Mouse (Mus musculus) stomach, embryonic 16.5 days (tissue): ENCODE measurements around the gene Gfer. TPM values are rescaled to one million over a fixed set of nuclear protein-coding genes. Genes with fewer than 3 reads are reported as not detected.

Experiments
- ATAC-seq: fragments of 200-750 bp; cut with Nextera tagmentation; 2 replicates; pipeline ENCODE4 v1.8.0; 2017; ENCODE audit warnings: moderate number of reproducible peaks, moderate TSS enrichment; ENCODE audit not compliant: insufficient read depth, low FRiP score
- H3K27ac ChIP-seq: fragments of 300-500 bp; sonication (generic); 2 replicates; pipeline ENCODE4 v1.5.1; 2014; ENCODE audit warnings: low read length
- H3K27me3 ChIP-seq: fragments of 300-500 bp; sonication (generic); 2 replicates; pipeline ENCODE4 v1.6.1; 2014; ENCODE audit warnings: low read length, control low read depth, mixed read lengths; ENCODE audit not compliant: control insufficient read depth, insufficient read depth
- H3K36me3 ChIP-seq: fragments of 300-500 bp; sonication (generic); 2 replicates; pipeline ENCODE4 v1.6.1; 2014; ENCODE audit warnings: low read length; ENCODE audit not compliant: control insufficient read depth, insufficient read depth
- H3K4me1 ChIP-seq: fragments of 300-500 bp; sonication (generic); 2 replicates; pipeline ENCODE4 v1.6.1; 2014; ENCODE audit warnings: low read length, control low read depth, mixed read lengths; ENCODE audit not compliant: control insufficient read depth, insufficient read depth
- H3K4me2 ChIP-seq: fragments of 300-500 bp; sonication (generic); 2 replicates; pipeline ENCODE4 v1.6.1; 2014; ENCODE audit warnings: low read depth, low read length, mixed read lengths
- H3K4me3 ChIP-seq: fragments of 300-500 bp; sonication (generic); replicated peaks from 2 replicates; pipeline ENCODE4 v1.5.1; 2014; ENCODE audit warnings: mild to moderate bottlenecking, low read length
- H3K9ac ChIP-seq: fragments of 300-500 bp; sonication (generic); 2 replicates; pipeline ENCODE4 v1.6.1; 2014; ENCODE audit warnings: low read length
- H3K9me3 ChIP-seq: fragments of 300-500 bp; sonication (generic); replicated peaks from 2 replicates; pipeline ENCODE4 v1.6.1; 2016; ENCODE audit warnings: low read length, control low read depth; ENCODE audit not compliant: control insufficient read depth
- WGBS: fragments of 180-500 bp; shearing (Covaris S2); extraction: QIAGEN DNeasy Blood & Tissue Kit; methylation state at CpG from one replicate; pipeline ENCODE4 v1.1.7; 2014; 5-methylcytosine and 5-hydroxymethylcytosine counted together
- polyA plus RNA-seq: library from polyadenylated mRNA; unstranded; fragments of >200 nt; fragmentation: Nextera tagmentation; extraction: Ambion mirVana; gene quantifications from 2 replicates; pipeline ENCODE4 v1.2.1, GENCODE M21; 2015

Gene Gfer
- polyA plus RNA-seq, 1 experiment from 2014 or later: 35.2 TPM

- no peak overlapping the region for H3K27ac ChIP-seq
- H3K36me3 ChIP-seq: no peaks in the 10 kb centered on the region
- peaks cover 12% of the 10 kb centered on the region for H3K4me1 ChIP-seq
- H3K9ac ChIP-seq: no peak overlapping the region
- H3K9me3 ChIP-seq: no peaks in the 10 kb centered on the region
- no peak overlapping the region for H3K4me3 ChIP-seq
- no peak for ATAC-seq
- WGBS: 26% methylated on average over 16 of the region's 16 CpGs
- peaks cover 44% of the 10 kb centered on the region for H3K27me3 ChIP-seq
- H3K4me2 ChIP-seq: no peak overlapping the region
Observed at GRCm38 (mm10) chr17:24686514-24686913, 9.4 kb downstream of the Gfer start.

- Histone ChIP-seq H3K4me2 (no peak overlapping the region), H3K9ac (peak overlapping the region; percentile 11; the same call in 1 of the 2 replicates)
Observed at GRCm38 (mm10) chr17:24677500-24678080, 18.4 kb downstream of the Gfer start.

GRCm38 (mm10) chr17:24676877-24677276 lies 19.1 kb downstream of the Gfer start:
- Histone ChIP-seq H3K9ac (no peak overlapping the region), H3K4me2 (no peak overlapping the region), H3K4me1 (peaks cover 18% of the 10 kb centered on the region), H3K9me3 (no peaks in the 10 kb centered on the region), H3K36me3 (peaks cover 23% of the 10 kb centered on the region), H3K27ac (no peak overlapping the region), H3K27me3 (no peaks in the 10 kb centered on the region), H3K4me3 (no peak overlapping the region)
- no peak for ATAC-seq
- 89% methylated on average over 5 of the region's 5 CpGs for WGBS

More at GRCm38 (mm10) chr17:24677500-24678080, 18.4 kb downstream of the Gfer start:
- no peak overlapping the region for H3K4me3 ChIP-seq
- no peaks in the 10 kb centered on the region for H3K9me3 ChIP-seq
- WGBS: 81% methylated on average over 24 of the region's 24 CpGs
- H3K27ac ChIP-seq: peak overlapping the region; percentile 27; the same call in 1 of the 2 replicates
- H3K4me1 ChIP-seq: peaks cover 11% of the 10 kb centered on the region; the same call in 1 of the 2 replicates
- ATAC-seq: peak; percentile 87
- peaks cover 23% of the 10 kb centered on the region for H3K36me3 ChIP-seq
- H3K27me3 ChIP-seq: no peaks in the 10 kb centered on the region

GRCm38 (mm10) chr17:24676187-24676586 lies 19.8 kb downstream of the Gfer start:
- Histone ChIP-seq H3K27me3 (no peaks in the 10 kb centered on the region), H3K27ac (no peak overlapping the region), H3K4me1 (peaks cover 25% of the 10 kb centered on the region), H3K36me3 (peaks cover 23% of the 10 kb centered on the region), H3K4me2 (no peak overlapping the region), H3K9ac (no peak overlapping the region), H3K9me3 (no peaks in the 10 kb centered on the region), H3K4me3 (no peak overlapping the region)
- WGBS: 56% methylated on average over 2 of the region's 2 CpGs
- ATAC-seq: no peak

- Histone ChIP-seq H3K4me2 (no peak overlapping the region), H3K9me3 (no peaks in the 10 kb centered on the region), H3K27me3 (no peaks in the 10 kb centered on the region), H3K9ac (no peak overlapping the region), H3K4me3 (no peak overlapping the region), H3K27ac (no peak overlapping the region), H3K36me3 (peaks cover 13% of the 10 kb centered on the region; the same call in 1 of the 2 replicates), H3K4me1 (peaks cover 34% of the 10 kb centered on the region)
- WGBS: 78% methylated on average over 7 of the region's 7 CpGs
- no peak for ATAC-seq
Observed at GRCm38 (mm10) chr17:24674277-24674676, 21.7 kb downstream of the Gfer start.

GRCm38 (mm10) chr17:24672141-24672540 lies 23.8 kb downstream of the Gfer start:
- 10% methylated on average over 5 of the region's 5 CpGs for WGBS
- H3K9me3 ChIP-seq: no peaks in the 10 kb centered on the region
- H3K36me3 ChIP-seq: no peaks in the 10 kb centered on the region; the same call in 1 of the 2 replicates
- no peak; the same call in 1 of the 2 replicates for ATAC-seq
- peak overlapping the region; percentile 38 for H3K9ac ChIP-seq
- H3K4me3 ChIP-seq: peak overlapping the region; percentile 7; the same call in 1 of the 2 replicates
- no peaks in the 10 kb centered on the region for H3K27me3 ChIP-seq
- peak overlapping the region; percentile 35 for H3K4me2 ChIP-seq
- H3K4me1 ChIP-seq: peaks cover 33% of the 10 kb centered on the region
- peak overlapping the region; percentile 40; the same call in 1 of the 2 replicates for H3K27ac ChIP-seq

GRCm38 (mm10) chr17:24671346-24671745 lies 24.6 kb downstream of the Gfer start:
- Histone ChIP-seq H3K27me3 (no peaks in the 10 kb centered on the region), H3K4me3 (no peak overlapping the region; the same call in 1 of the 2 replicates), H3K4me1 (peaks cover 33% of the 10 kb centered on the region), H3K36me3 (no peaks in the 10 kb centered on the region), H3K4me2 (peak overlapping the region; percentile 96), H3K27ac (0 out of 2 replicates have a peak overlapping the region, but pooled peaks have one; percentile 40), H3K9ac (peak overlapping the region; percentile 99), H3K9me3 (no peaks in the 10 kb centered on the region)
- 54% methylated on average over 5 of the region's 5 CpGs for WGBS
- no peak for ATAC-seq

- Histone ChIP-seq H3K4me1 (peaks cover 33% of the 10 kb centered on the region), H3K36me3 (no peaks in the 10 kb centered on the region), H3K9ac (peak overlapping the region; percentile 99), H3K9me3 (no peaks in the 10 kb centered on the region), H3K4me2 (peak overlapping the region; percentile 96), H3K27ac (peak overlapping the region; percentile 86), H3K27me3 (no peaks in the 10 kb centered on the region), H3K4me3 (peak overlapping the region; percentile 99)
- no peak; the same call in 1 of the 2 replicates for ATAC-seq
- 6% methylated on average over 8 of the region's 8 CpGs for whole genome bisulfite sequencing
Observed at GRCm38 (mm10) chr17:24670246-24670844, 25.6 kb downstream of the Gfer start.

GRCm38 (mm10) chr17:24669545-24670245 lies 26.3 kb downstream of the Gfer start, which contains the start of gene Zfp598:
Gene Zfp598 (plus strand): TSS chr17:24669687.
- H3K36me3 ChIP-seq: no peaks in the 10 kb centered on the region
- peak; percentile 98 for ATAC-seq

More at GRCm38 (mm10) chr17:24669545-24670245, 26.3 kb downstream of the Gfer start, which contains the start of gene Zfp598:
- Histone ChIP-seq H3K4me3 (peak within 1 kb of the TSS; percentile 99), H3K4me2 (peak within 1 kb of the TSS; percentile 96), H3K4me1 (peaks cover 33% of the 10 kb centered on the region), H3K9ac (peak within 1 kb of the TSS; percentile 99), H3K27me3 (no peaks in the 10 kb centered on the region), H3K9me3 (no peaks in the 10 kb centered on the region), H3K27ac (peak within 1 kb of the TSS; percentile 86)
- WGBS: under 1% methylated on average over 75 of the region's 80 CpGs
